Comparison of ENCODE assay signal across 9 mouse cellular contexts in the genomic region with DNA sequence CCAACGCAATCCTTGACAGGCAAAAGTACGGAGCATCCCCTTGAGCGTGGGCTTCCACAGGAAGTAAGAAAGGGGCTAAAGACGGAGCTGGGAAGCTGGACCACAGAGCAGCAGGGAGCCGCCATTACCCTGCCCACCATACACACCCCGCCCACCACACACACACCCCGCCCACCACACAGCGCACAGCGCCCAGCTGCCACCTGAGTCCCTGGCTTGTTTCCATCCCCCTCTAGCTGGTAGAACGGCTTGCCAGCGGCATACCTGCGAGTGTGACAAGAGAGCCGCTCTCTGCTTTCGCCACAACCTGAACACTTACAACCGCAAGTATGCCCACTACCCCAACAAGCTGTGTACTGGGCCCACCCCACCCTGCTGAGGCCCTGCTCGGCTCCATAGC. TPM values are rescaled to one million over a fixed set of nuclear protein-coding genes. Genes with fewer than 3 reads are reported as not detected.
DNase-seq lines count a peak whose midpoint lies in the region; ATAC-seq lines count a peak whose summit lies in the region.
"Had no signal": no experiment of that assay in that cellular context is flagged by ENCODE, and none has a peak within 500 bp of the region (broad histone marks: within the 10 kb centered on the region; RNA-seq: fewer than 3 reads in every experiment).

No protein-coding gene starts in this region.

- no peak overlapping the region for H3K9ac ChIP-seq in kidney, embryonic 15.5 days
- no peak overlapping the region for H3K9ac ChIP-seq in embryonic facial prominence, embryonic 11.5 days (replicated peaks; ENCODE audit: low read length)
- H3K9ac ChIP-seq in neural tube, embryonic 13.5 days, result peak overlapping the region; percentile 38; the same call in 1 of the 2 replicates

- no peak for ATAC-seq in kidney, embryonic 15.5 days (replicated peaks; ENCODE audit: low FRiP score)
- ATAC-seq in embryonic facial prominence, embryonic 11.5 days (replicated peaks; ENCODE audit: insufficient number of reproducible peaks, low FRiP score, low TSS enrichment, low read depth), result 0 out of 2 replicates have a peak, but pooled peaks have one; percentile 64
- 0 out of 2 replicates have a peak, but pooled peaks have one; percentile 28 for ATAC-seq in neural tube, embryonic 13.5 days (ENCODE audit: low read depth)

- H3K36me3 ChIP-seq in kidney, embryonic 15.5 days, result no peaks in the 10 kb centered on the region
- H3K36me3 ChIP-seq in embryonic facial prominence, embryonic 11.5 days (replicated peaks; ENCODE audit: control insufficient read depth, insufficient read depth, low read depth, low read length), result no peaks in the 10 kb centered on the region
- H3K36me3 ChIP-seq in limb, embryonic 10.5 days, result no peaks in the 10 kb centered on the region
- no peaks in the 10 kb centered on the region for H3K36me3 ChIP-seq in neural tube, embryonic 13.5 days

- WGBS in kidney, embryonic 15.5 days, result 16% methylated on average over 16 of the region's 16 CpGs
- WGBS in embryonic facial prominence, embryonic 11.5 days, result 9% methylated on average over 16 of the region's 16 CpGs
- WGBS in limb, embryonic 10.5 days, result 15% methylated on average over 16 of the region's 16 CpGs
- 6% methylated on average over 16 of the region's 16 CpGs for WGBS in neural tube, embryonic 13.5 days

- no peaks in the 10 kb centered on the region for H3K9me3 ChIP-seq in kidney, embryonic 15.5 days (replicated peaks)
- no peaks in the 10 kb centered on the region for H3K9me3 ChIP-seq in embryonic facial prominence, embryonic 11.5 days (replicated peaks; ENCODE audit: control insufficient read depth, low read length)
- no peaks in the 10 kb centered on the region for H3K9me3 ChIP-seq in limb, embryonic 10.5 days (replicated peaks)
- no peaks in the 10 kb centered on the region for H3K9me3 ChIP-seq in neural tube, embryonic 13.5 days

- peaks cover 23% of the 10 kb centered on the region for H3K4me1 ChIP-seq in kidney, embryonic 15.5 days
- H3K4me1 ChIP-seq in embryonic facial prominence, embryonic 11.5 days (ENCODE audit: control insufficient read depth, insufficient read depth, low read length), result no peaks in the 10 kb centered on the region
- peaks cover 34% of the 10 kb centered on the region for H3K4me1 ChIP-seq in limb, embryonic 10.5 days
- peaks cover 11% of the 10 kb centered on the region for H3K4me1 ChIP-seq in neural tube, embryonic 13.5 days (replicated peaks)

- DNase-seq in kidney, adult 11 months, result no peak
- peak; percentile 43 for DNase-seq in embryonic facial prominence, embryonic 11.5 days (ENCODE audit: low spot score)
- peak; percentile 62 for DNase-seq in limb, embryonic 10.5 days (ENCODE audit: low spot score)
- no peak for DNase-seq in cerebellum, adult 11 months
- DNase-seq in heart, postnatal 4 days, result no peak
- DNase-seq in thymus, postnatal 36 days, result no peak
- DNase-seq: layer of hippocampus, adult 9-11 months had no signal

- peak overlapping the region; percentile 43 for H3K4me2 ChIP-seq in kidney, embryonic 15.5 days
- H3K4me2 ChIP-seq in embryonic facial prominence, embryonic 11.5 days (ENCODE audit: low read depth, low read length), result peak overlapping the region; percentile 21
- peak overlapping the region; percentile 31 for H3K4me2 ChIP-seq in neural tube, embryonic 13.5 days

- peaks cover 18% of the 10 kb centered on the region for H3K27me3 ChIP-seq in kidney, embryonic 15.5 days
- no peaks in the 10 kb centered on the region for H3K27me3 ChIP-seq in embryonic facial prominence, embryonic 11.5 days (ENCODE audit: control insufficient read depth, insufficient read depth, low read length)
- H3K27me3 ChIP-seq in limb, embryonic 10.5 days (ENCODE audit: low read depth, poor library complexity, severe bottlenecking), result peaks cover 18% of the 10 kb centered on the region
- H3K27me3 ChIP-seq in neural tube, embryonic 13.5 days, result peaks cover 15% of the 10 kb centered on the region; the same call in 1 of the 2 replicates

- peak overlapping the region; percentile 9; the same call in 1 of the 2 replicates for H3K4me3 ChIP-seq in kidney, embryonic 15.5 days (replicated peaks)
- H3K4me3 ChIP-seq in embryonic facial prominence, embryonic 11.5 days (ENCODE audit: low read depth, low read length), result no peak overlapping the region
- peak overlapping the region; percentile 23 for H3K4me3 ChIP-seq in limb, embryonic 10.5 days
- H3K4me3 ChIP-seq in neural tube, embryonic 13.5 days, result no peak overlapping the region

- no peak overlapping the region for H3K27ac ChIP-seq in kidney, embryonic 15.5 days
- H3K27ac ChIP-seq in embryonic facial prominence, embryonic 11.5 days (replicated peaks; ENCODE audit: low read depth, low read length), result no peak overlapping the region
- H3K27ac ChIP-seq in limb, embryonic 10.5 days, result peak overlapping the region; percentile 61; the same call in 1 of the 2 replicates
- no peak overlapping the region for H3K27ac ChIP-seq in neural tube, embryonic 13.5 days (replicated peaks)

RNA-seq across cellular contexts. Expression of a gene that starts 4.4 kb away (rescaled TPM):
- polyA plus RNA-seq in kidney, embryonic 15.5 days (2015; fragmentation: Nextera tagmentation; extraction: Ambion mirVana), result 0.30 and 0.48 TPM in 2 replicates
- polyA plus RNA-seq in embryonic facial prominence, embryonic 11.5 days (2014; fragmentation: Nextera tagmentation; extraction: Ambion mirVana), result not detected in 2 replicates
- polyA plus RNA-seq in limb, embryonic 10.5 days (2016; fragmentation: Nextera tagmentation; extraction: Ambion mirVana), result 0.20 TPM in 1 of 2 replicates, not detected in the other
- polyA plus RNA-seq in neural tube, embryonic 13.5 days (2015; fragmentation: Nextera tagmentation; extraction: Ambion mirVana), result not detected in 2 replicates
- under 1 TPM; 0.36 to 0.59 TPM for total RNA-seq in heart, postnatal 4 days (2021)

RNA-seq across cellular contexts. Expression of a gene that starts 8.4 kb away (rescaled TPM):
- polyA plus RNA-seq in kidney, embryonic 15.5 days (2015; fragmentation: Nextera tagmentation; extraction: Ambion mirVana), result not detected in 2 replicates
- polyA plus RNA-seq in embryonic facial prominence, embryonic 11.5 days (2014; fragmentation: Nextera tagmentation; extraction: Ambion mirVana), result not detected in 2 replicates
- not detected in 2 replicates for polyA plus RNA-seq in limb, embryonic 10.5 days (2016; fragmentation: Nextera tagmentation; extraction: Ambion mirVana)
- polyA plus RNA-seq in neural tube, embryonic 13.5 days (2015; fragmentation: Nextera tagmentation; extraction: Ambion mirVana), result not detected in 2 replicates
- total RNA-seq in heart, postnatal 4 days (2021), result not detected

RNA-seq across cellular contexts. Expression of a gene that starts 18.9 kb away (rescaled TPM):
- 0.38 and 0.55 TPM in 2 replicates for polyA plus RNA-seq in kidney, embryonic 15.5 days (2015; fragmentation: Nextera tagmentation; extraction: Ambion mirVana)
- polyA plus RNA-seq in embryonic facial prominence, embryonic 11.5 days (2014; fragmentation: Nextera tagmentation; extraction: Ambion mirVana), result 0.87 and 1.5 TPM in 2 replicates
- polyA plus RNA-seq in limb, embryonic 10.5 days (2016; fragmentation: Nextera tagmentation; extraction: Ambion mirVana), result 0.15 and 0.30 TPM in 2 replicates
- polyA plus RNA-seq in neural tube, embryonic 13.5 days (2015; fragmentation: Nextera tagmentation; extraction: Ambion mirVana), result 0.28 TPM in 1 of 2 replicates, not detected in the other
- 1 to 10 TPM; 7.9 to 8.6 TPM for total RNA-seq in heart, postnatal 4 days (2021)

RNA-seq across cellular contexts. Expression of a gene that starts 31.6 kb away (rescaled TPM):
- 2.5 and 3.5 TPM in 2 replicates for polyA plus RNA-seq in kidney, embryonic 15.5 days (2015; fragmentation: Nextera tagmentation; extraction: Ambion mirVana)
- polyA plus RNA-seq in embryonic facial prominence, embryonic 11.5 days (2014; fragmentation: Nextera tagmentation; extraction: Ambion mirVana), result 3.9 and 4.2 TPM in 2 replicates
- 3.8 and 4.5 TPM in 2 replicates for polyA plus RNA-seq in limb, embryonic 10.5 days (2016; fragmentation: Nextera tagmentation; extraction: Ambion mirVana)
- 3.0 and 3.7 TPM in 2 replicates for polyA plus RNA-seq in neural tube, embryonic 13.5 days (2015; fragmentation: Nextera tagmentation; extraction: Ambion mirVana)
- 1 to 10 TPM; 7.5 to 9.3 TPM for total RNA-seq in heart, postnatal 4 days (2021)

Comparison
In these comparisons a context has a peak if more than half of its experiments do, and no peak if none do; other contexts are left out.
1. H3K4me3 ChIP-seq: peak in kidney, embryonic 15.5 days (single experiment) and limb, embryonic 10.5 days (single experiment); none in embryonic facial prominence, embryonic 11.5 days (single experiment) and neural tube, embryonic 13.5 days (single experiment).
2. DNase-seq: peak in embryonic facial prominence, embryonic 11.5 days (single experiment) and limb, embryonic 10.5 days (single experiment); none in kidney, adult 11 months (single experiment), cerebellum, adult 11 months (single experiment), heart, postnatal 4 days (single experiment) and thymus, postnatal 36 days (0 of 2).
3. Peak in every context shown above with its lines, with median percentiles within 50 percentile points of each other: H3K4me2 ChIP-seq.